Mouse (Mus musculus) limb, embryonic 12.5 days (tissue): ENCODE measurements around the gene Ankrd36. TPM values are rescaled to one million over a fixed set of nuclear protein-coding genes. Genes with fewer than 3 reads are reported as not detected.
A peak's percentile ranks its signal among the peaks of the same experiment; 100 is the strongest.

Experiments
- ATAC-seq: fragments of 200-750 bp; cut with Nextera tagmentation; 2 replicates; pipeline ENCODE4 v1.8.0; 2017; ENCODE audit warnings: low read depth, moderate TSS enrichment; ENCODE audit not compliant: insufficient number of reproducible peaks, insufficient read depth, low FRiP score, low TSS enrichment
- H3K27ac ChIP-seq: fragments of 300-500 bp; sonication (generic); 2 replicates; pipeline ENCODE4 v1.5.1; 2016; ENCODE audit warnings: mild to moderate bottlenecking, moderate library complexity
- H3K27me3 ChIP-seq: fragments of 300-500 bp; sonication (generic); 2 replicates; pipeline ENCODE4 v1.6.1; 2016; ENCODE audit warnings: mild to moderate bottlenecking, moderate library complexity
- H3K36me3 ChIP-seq: fragments of 300-500 bp; sonication (generic); 2 replicates; pipeline ENCODE4 v1.6.1; 2016; ENCODE audit warnings: mild to moderate bottlenecking, moderate library complexity
- H3K4me1 ChIP-seq: fragments of 300-500 bp; sonication (generic); replicated peaks from 2 replicates; pipeline ENCODE4 v1.6.1; 2016
- H3K4me2 ChIP-seq: fragments of 300-500 bp; sonication (generic); 2 replicates; pipeline ENCODE4 v1.6.1; 2016; ENCODE audit warnings: mild to moderate bottlenecking, moderate library complexity
- H3K4me3 ChIP-seq: fragments of 300-500 bp; sonication (generic); replicated peaks from 2 replicates; pipeline ENCODE4 v1.5.1; 2016; ENCODE audit warnings: mild to moderate bottlenecking
- H3K9ac ChIP-seq: fragments of 300-500 bp; sonication (generic); replicated peaks from 2 replicates; pipeline ENCODE4 v1.6.1; 2016; ENCODE audit warnings: mild to moderate bottlenecking, moderate library complexity
- H3K9me3 ChIP-seq: fragments of 300-500 bp; sonication (generic); 2 replicates; pipeline ENCODE4 v1.6.1; 2016; ENCODE audit warnings: mild to moderate bottlenecking, moderate library complexity
- WGBS: fragments of 180-500 bp; shearing (Covaris S2); methylation state at CpG from one replicate; pipeline ENCODE4 v1.1.7; 2016; 5-methylcytosine and 5-hydroxymethylcytosine counted together
- polyA plus RNA-seq: library from polyadenylated mRNA; unstranded; fragments of >200 nt; fragmentation: Nextera tagmentation; extraction: Ambion mirVana; gene quantifications from 2 replicates; pipeline ENCODE4 v1.2.1, GENCODE M21; 2016

The Ankrd36 gene
- polyA plus RNA-seq, 1 experiment from 2014 or later: not detected

GRCm38 (mm10) chr11:5684283-5684682 lies 114.8 kb downstream of the Ankrd36 start:
- Histone ChIP-seq H3K27me3 (no peaks in the 10 kb centered on the region), H3K27ac (0 out of 2 replicates have a peak overlapping the region, but pooled peaks have one; percentile 35), H3K4me3 (no peak overlapping the region), H3K4me2 (no peak overlapping the region), H3K9ac (no peak overlapping the region; the same call in 1 of the 2 replicates), H3K4me1 (peaks cover 7% of the 10 kb centered on the region), H3K9me3 (no peaks in the 10 kb centered on the region), H3K36me3 (no peaks in the 10 kb centered on the region)
- 18% methylated on average over 7 of the region's 7 CpGs for WGBS
- ATAC-seq: no peak

DNA sequence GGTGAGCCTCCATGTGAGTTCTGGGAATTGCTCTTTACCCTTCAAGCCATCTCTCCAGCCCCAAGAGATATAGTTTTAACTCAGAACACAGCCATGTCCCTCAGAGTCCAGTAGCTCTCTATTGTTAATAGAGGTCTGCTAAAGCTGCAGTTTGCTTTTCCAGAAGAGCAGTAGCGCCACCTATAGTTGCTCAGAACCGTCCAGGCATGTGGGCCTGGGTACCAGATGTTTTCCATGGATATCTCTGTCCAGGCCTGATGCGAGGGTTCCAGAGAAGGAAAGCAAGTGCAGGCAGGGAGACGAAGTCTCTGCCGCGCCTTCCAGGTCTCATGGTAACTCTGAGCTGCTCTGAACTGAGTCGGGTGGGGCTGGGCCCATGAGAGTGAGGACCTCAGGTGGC lies 122.3 kb downstream of the Ankrd36 start:
- no peaks in the 10 kb centered on the region for H3K27me3 ChIP-seq
- no peaks in the 10 kb centered on the region for H3K36me3 ChIP-seq
- 25% methylated on average over 7 of the region's 7 CpGs for WGBS
- no peak overlapping the region for H3K27ac ChIP-seq
- peaks cover 10% of the 10 kb centered on the region; the same call in 1 of the 2 replicates for H3K9me3 ChIP-seq
- H3K4me1 ChIP-seq: peaks cover 10% of the 10 kb centered on the region; the same call in 1 of the 2 replicates
- H3K4me2 ChIP-seq: no peak overlapping the region
- ATAC-seq: no peak
- H3K4me3 ChIP-seq: no peak overlapping the region
- no peak overlapping the region for H3K9ac ChIP-seq

- H3K36me3 ChIP-seq: peaks cover 25% of the 10 kb centered on the region
- no peaks in the 10 kb centered on the region for H3K27me3 ChIP-seq
- 92% methylated on average over 7 of the region's 7 CpGs for WGBS
- no peak overlapping the region for H3K4me2 ChIP-seq
- no peak for ATAC-seq
- peaks cover 2% of the 10 kb centered on the region for H3K4me1 ChIP-seq
- no peak overlapping the region for H3K4me3 ChIP-seq
- no peak overlapping the region for H3K27ac ChIP-seq
- no peaks in the 10 kb centered on the region for H3K9me3 ChIP-seq
- no peak overlapping the region for H3K9ac ChIP-seq
These were observed 131.3 kb downstream of the Ankrd36 start for GRCm38 (mm10) chr11:5700808-5701207.

DNA sequence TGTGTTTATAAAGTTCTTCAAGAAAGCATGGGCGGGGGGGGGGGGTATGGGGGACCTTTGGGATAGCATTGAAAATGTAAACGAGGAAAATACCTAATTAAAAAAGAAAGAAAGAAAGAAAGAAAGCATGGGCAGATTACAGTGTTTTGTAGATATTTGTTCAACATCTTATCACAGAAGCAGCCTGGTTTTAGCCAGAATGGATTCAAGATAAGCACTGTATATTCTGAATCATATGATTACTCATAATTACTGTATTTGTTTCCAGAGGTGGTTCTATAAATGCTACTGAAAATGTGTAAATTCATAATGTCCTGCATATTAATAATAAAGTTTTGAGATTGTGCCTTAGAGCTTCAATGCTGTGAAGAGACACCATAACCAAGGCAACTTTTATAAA lies 131.8 kb downstream of the Ankrd36 start:
- 86% methylated on average over 2 of the region's 2 CpGs for WGBS

GRCm38 (mm10) chr11:5701821-5702220 lies 132.3 kb downstream of the Ankrd36 start:
- Histone ChIP-seq H3K36me3 (peaks cover 25% of the 10 kb centered on the region), H3K9me3 (no peaks in the 10 kb centered on the region), H3K27ac (no peak overlapping the region), H3K4me2 (no peak overlapping the region), H3K4me1 (peaks cover 11% of the 10 kb centered on the region), H3K4me3 (no peak overlapping the region), H3K27me3 (no peaks in the 10 kb centered on the region), H3K9ac (no peak overlapping the region)
- 100% methylated on average over 1 of the region's 1 CpGs for WGBS
- no peak for ATAC-seq

More for the DNA sequence above, 131.8 kb downstream of the Ankrd36 start:
- H3K9ac ChIP-seq: no peak overlapping the region
- H3K36me3 ChIP-seq: peaks cover 25% of the 10 kb centered on the region
- no peaks in the 10 kb centered on the region for H3K9me3 ChIP-seq
- no peaks in the 10 kb centered on the region for H3K27me3 ChIP-seq
- H3K4me3 ChIP-seq: no peak overlapping the region
- no peak for ATAC-seq
- no peak overlapping the region for H3K27ac ChIP-seq
- H3K4me2 ChIP-seq: no peak overlapping the region
- peaks cover 7% of the 10 kb centered on the region for H3K4me1 ChIP-seq

DNA sequence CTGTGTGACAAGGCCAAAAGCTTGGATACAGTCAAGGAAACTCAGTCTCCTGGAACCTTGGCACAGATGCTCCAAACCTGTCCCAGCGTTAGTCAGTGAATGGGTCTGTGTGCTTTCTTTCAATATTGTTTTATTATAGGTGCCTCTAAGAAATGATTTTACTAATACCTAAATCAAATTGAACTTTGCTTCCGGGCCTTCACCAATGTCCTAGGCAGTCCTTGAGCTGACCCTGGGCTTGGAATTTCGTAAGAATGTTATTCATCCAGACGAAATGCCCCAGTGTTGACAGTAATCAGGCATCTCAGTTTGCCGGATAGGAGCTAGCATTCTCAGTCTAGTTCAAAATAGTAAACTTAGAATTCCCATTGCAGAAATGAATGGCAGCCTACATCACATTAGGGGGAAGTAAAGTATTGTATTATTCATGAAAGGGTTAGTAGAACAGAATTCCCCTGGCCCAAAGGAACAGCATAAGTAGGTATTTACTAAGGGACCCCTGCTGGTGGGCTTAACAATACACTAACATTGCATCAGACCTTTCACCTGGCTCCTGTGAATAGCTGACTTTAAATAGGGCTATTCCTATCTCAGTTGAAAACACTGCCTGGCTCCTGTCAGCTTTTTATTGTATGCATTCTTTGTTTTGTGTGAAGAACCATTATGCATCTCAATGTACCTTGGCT lies 132.9 kb downstream of the Ankrd36 start:
- no peak for ATAC-seq
- 90% methylated on average over 5 of the region's 5 CpGs for WGBS

DNA sequence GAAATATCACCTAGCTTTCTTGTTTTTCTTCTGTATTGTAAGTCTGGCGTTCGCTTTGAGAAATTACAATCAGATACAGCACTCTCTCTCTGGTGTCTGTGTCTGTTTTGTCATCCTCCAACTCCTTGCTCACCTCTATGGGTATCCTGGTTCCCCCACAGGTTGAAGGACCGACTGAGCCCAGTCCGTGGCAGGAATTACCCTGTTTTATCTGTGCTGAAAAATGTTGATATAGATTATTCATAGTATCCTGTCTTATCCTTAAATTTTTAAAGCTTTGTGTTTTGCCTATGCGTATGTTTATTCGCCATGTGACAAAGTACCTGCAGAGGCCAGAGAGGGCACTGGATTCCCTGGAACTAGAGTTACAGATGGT lies 133.5 kb downstream of the Ankrd36 start:
- peaks cover 25% of the 10 kb centered on the region for H3K36me3 ChIP-seq
- H3K4me3 ChIP-seq: no peak overlapping the region
- no peak overlapping the region for H3K27ac ChIP-seq
- H3K27me3 ChIP-seq: no peaks in the 10 kb centered on the region
- no peak overlapping the region for H3K9ac ChIP-seq
- peaks cover 11% of the 10 kb centered on the region for H3K4me1 ChIP-seq
- no peak overlapping the region for H3K4me2 ChIP-seq
- WGBS: 94% methylated on average over 6 of the region's 6 CpGs
- ATAC-seq: no peak
- H3K9me3 ChIP-seq: no peaks in the 10 kb centered on the region

More for the DNA sequence above, 132.9 kb downstream of the Ankrd36 start:
- Histone ChIP-seq H3K27me3 (no peaks in the 10 kb centered on the region), H3K4me2 (no peak overlapping the region), H3K9me3 (no peaks in the 10 kb centered on the region), H3K4me3 (no peak overlapping the region), H3K36me3 (peaks cover 25% of the 10 kb centered on the region), H3K4me1 (peaks cover 11% of the 10 kb centered on the region), H3K27ac (no peak overlapping the region), H3K9ac (no peak overlapping the region)

GRCm38 (mm10) chr11:5703341-5703740 lies 133.9 kb downstream of the Ankrd36 start:
- no peak for ATAC-seq
- H3K27ac ChIP-seq: no peak overlapping the region
- H3K36me3 ChIP-seq: peaks cover 25% of the 10 kb centered on the region
- H3K4me1 ChIP-seq: peaks cover 11% of the 10 kb centered on the region
- H3K9me3 ChIP-seq: no peaks in the 10 kb centered on the region
- H3K27me3 ChIP-seq: no peaks in the 10 kb centered on the region
- no peak overlapping the region for H3K4me2 ChIP-seq
- H3K9ac ChIP-seq: no peak overlapping the region
- 90% methylated on average over 1 of the region's 1 CpGs for WGBS
- no peak overlapping the region for H3K4me3 ChIP-seq

GRCm38 (mm10) chr11:5705972-5706371 lies 136.5 kb downstream of the Ankrd36 start:
- no peaks in the 10 kb centered on the region for H3K9me3 ChIP-seq
- H3K4me3 ChIP-seq: peak overlapping the region; percentile 72; the same call in 1 of the 2 replicates
- WGBS: 93% methylated on average over 9 of the region's 9 CpGs
- peak overlapping the region; percentile 75 for H3K4me2 ChIP-seq
- H3K9ac ChIP-seq: 0 out of 2 replicates have a peak overlapping the region, but pooled peaks have one; percentile 82
- no peak overlapping the region for H3K27ac ChIP-seq
- H3K27me3 ChIP-seq: no peaks in the 10 kb centered on the region
- no peak for ATAC-seq
- peaks cover 11% of the 10 kb centered on the region for H3K4me1 ChIP-seq
- H3K36me3 ChIP-seq: peaks cover 25% of the 10 kb centered on the region

- H3K36me3 ChIP-seq: peaks cover 25% of the 10 kb centered on the region
- ATAC-seq: peak; percentile 63
- peak overlapping the region; percentile 72 for H3K4me3 ChIP-seq
- peak overlapping the region; percentile 82 for H3K9ac ChIP-seq
- no peaks in the 10 kb centered on the region for H3K9me3 ChIP-seq
- peak overlapping the region; percentile 75 for H3K27ac ChIP-seq
- peak overlapping the region; percentile 75 for H3K4me2 ChIP-seq
- peaks cover 11% of the 10 kb centered on the region for H3K4me1 ChIP-seq
- WGBS: 1% methylated on average over 43 of the region's 43 CpGs
- no peaks in the 10 kb centered on the region for H3K27me3 ChIP-seq
These were observed 137.5 kb downstream of the Ankrd36 start for GRCm38 (mm10) chr11:5706874-5707529.

- WGBS: 20% methylated on average over 47 of the region's 50 CpGs
- H3K9ac ChIP-seq: peak overlapping the region; percentile 82
- H3K27me3 ChIP-seq: no peaks in the 10 kb centered on the region
- peak; percentile 92 for ATAC-seq
- H3K36me3 ChIP-seq: peaks cover 26% of the 10 kb centered on the region
- peak overlapping the region; percentile 72 for H3K4me3 ChIP-seq
- peak overlapping the region; percentile 75 for H3K27ac ChIP-seq
- peaks cover 11% of the 10 kb centered on the region for H3K4me1 ChIP-seq
- peak overlapping the region; percentile 75 for H3K4me2 ChIP-seq
- H3K9me3 ChIP-seq: no peaks in the 10 kb centered on the region
These were observed 138.3 kb downstream of the Ankrd36 start for GRCm38 (mm10) chr11:5707530-5708353.
